20 mouse cellular contexts compared by ENCODE assay signal in the genomic region with DNA sequence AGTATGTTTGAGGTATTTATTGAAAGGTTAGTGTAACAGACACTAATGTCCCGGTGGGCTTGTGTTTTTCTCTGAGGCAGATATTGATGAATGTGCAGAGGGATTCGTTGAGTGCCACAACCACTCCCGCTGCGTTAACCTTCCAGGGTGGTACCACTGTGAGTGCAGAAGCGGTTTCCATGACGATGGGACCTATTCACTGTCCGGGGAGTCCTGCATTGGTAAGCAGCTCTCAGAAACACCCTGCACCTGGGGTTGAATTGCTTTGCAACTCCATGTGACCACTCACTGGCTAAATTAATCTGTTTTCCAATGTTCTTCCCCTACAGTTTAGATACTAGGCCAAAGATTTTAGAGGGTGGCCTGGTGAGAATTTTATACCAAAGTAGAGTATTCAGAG.
DNase-seq lines count a peak whose midpoint lies in the region; ATAC-seq and TF ChIP-seq lines count a peak whose summit lies in the region.
"Had no signal": no experiment of that assay in that cellular context is flagged by ENCODE, and none has a peak within 500 bp of the region (broad histone marks: within the 10 kb centered on the region; RNA-seq: fewer than 3 reads in every experiment).

No protein-coding gene starts in this region.

- DNase-seq in hindbrain, embryonic 11.5 days (ENCODE audit: low spot score): peak; percentile 44
- DNase-seq in hindbrain, postnatal 0 days (ENCODE audit: low spot score): no peak
- peak; percentile 8 for DNase-seq in embryo, embryonic 9.5 days (ENCODE audit: extremely low spot score)
- DNase-seq in forebrain, postnatal 0 days: no peak
- peak; percentile 6 for DNase-seq in midbrain, postnatal 0 days (ENCODE audit: low spot score)
- no peak for DNase-seq in frontal cortex, postnatal 10 days (ENCODE audit: low spot score in 2 of 2)
- no peak for DNase-seq in lung, postnatal 36 days
- DNase-seq in gastrocnemius, postnatal 36 days: no peak
- DNase-seq: adrenal gland, postnatal 10 days; cerebellum, postnatal 25 days; gastrocnemius, postnatal 10 days; kidney, adult 11 months; kidney, postnatal 25 days; layer of hippocampus, postnatal 36 days; left cerebral cortex, postnatal 4 days had no signal

- 18% methylated on average over 7 of the region's 7 CpGs for WGBS in hindbrain, embryonic 11.5 days
- 21% methylated on average over 7 of the region's 7 CpGs for WGBS in hindbrain, postnatal 0 days
- 16% methylated on average over 7 of the region's 7 CpGs for WGBS in forebrain, postnatal 0 days
- 17% methylated on average over 7 of the region's 7 CpGs for WGBS in midbrain, postnatal 0 days

- H3K4me3 ChIP-seq in hindbrain, embryonic 11.5 days (ENCODE audit: low read depth, low read length): no peak overlapping the region
- H3K4me3 ChIP-seq in hindbrain, postnatal 0 days (ENCODE audit: low read length): no peak overlapping the region
- no peak overlapping the region for H3K4me3 ChIP-seq in forebrain, postnatal 0 days (ENCODE audit: low read depth, low read length)
- no peak overlapping the region for H3K4me3 ChIP-seq in midbrain, postnatal 0 days (ENCODE audit: low read depth, low read length)
- H3K4me3 ChIP-seq: heart, embryonic 10.5 days; liver, embryonic 12.5 days had no signal

- intact Hi-C loops in gastrocnemius, postnatal 36 days (cut with DNase I): no loop called here

- H3K4me2 ChIP-seq in hindbrain, embryonic 11.5 days (replicated peaks; ENCODE audit: low read depth, low read length): no peak overlapping the region
- H3K4me2 ChIP-seq in hindbrain, postnatal 0 days (ENCODE audit: low read depth, low read length): no peak overlapping the region
- no peak overlapping the region for H3K4me2 ChIP-seq in forebrain, postnatal 0 days (ENCODE audit: low read depth)
- H3K4me2 ChIP-seq in midbrain, postnatal 0 days (ENCODE audit: low read depth, low read length, poor library complexity, severe bottlenecking): no peak overlapping the region
- H3K4me2 ChIP-seq: liver, embryonic 12.5 days had no signal

- H3K9me3 ChIP-seq in hindbrain, embryonic 11.5 days (ENCODE audit: control insufficient read depth, low read length): no peaks in the 10 kb centered on the region
- no peaks in the 10 kb centered on the region for H3K9me3 ChIP-seq in hindbrain, postnatal 0 days (ENCODE audit: low read length)
- no peaks in the 10 kb centered on the region for H3K9me3 ChIP-seq in forebrain, postnatal 0 days (ENCODE audit: low read length)
- H3K9me3 ChIP-seq in midbrain, postnatal 0 days (ENCODE audit: low read length): no peaks in the 10 kb centered on the region
- H3K9me3 ChIP-seq: heart, embryonic 10.5 days; liver, embryonic 12.5 days had no signal

- H3K4me1 ChIP-seq in hindbrain, embryonic 11.5 days (replicated peaks; ENCODE audit: control insufficient read depth, insufficient read depth, low read length): 0 out of 2 replicates have a peak, but pooled peaks cover 2% of the 10 kb centered on the region
- 0 out of 2 replicates have a peak, but pooled peaks cover 4% of the 10 kb centered on the region for H3K4me1 ChIP-seq in hindbrain, postnatal 0 days (ENCODE audit: insufficient read depth, low read length)
- H3K4me1 ChIP-seq in forebrain, postnatal 0 days (ENCODE audit: insufficient read depth): no peaks in the 10 kb centered on the region
- peaks cover 3% of the 10 kb centered on the region; the same call in 1 of the 2 replicates for H3K4me1 ChIP-seq in midbrain, postnatal 0 days (ENCODE audit: insufficient read depth, low read length)
- H3K4me1 ChIP-seq: heart, embryonic 10.5 days; liver, embryonic 12.5 days had no signal

- no peaks in the 10 kb centered on the region for H3K36me3 ChIP-seq in hindbrain, embryonic 11.5 days (ENCODE audit: control insufficient read depth, insufficient read depth, low read length)
- no peaks in the 10 kb centered on the region for H3K36me3 ChIP-seq in hindbrain, postnatal 0 days (ENCODE audit: insufficient read depth, low read length)
- H3K36me3 ChIP-seq in forebrain, postnatal 0 days (ENCODE audit: insufficient read depth): no peaks in the 10 kb centered on the region
- no peaks in the 10 kb centered on the region for H3K36me3 ChIP-seq in midbrain, postnatal 0 days (ENCODE audit: insufficient read depth, low read length)
- H3K36me3 ChIP-seq: heart, embryonic 10.5 days; liver, embryonic 12.5 days had no signal

- no peak overlapping the region for H3K9ac ChIP-seq in hindbrain, embryonic 11.5 days (ENCODE audit: low read depth, low read length)
- no peak overlapping the region for H3K9ac ChIP-seq in hindbrain, postnatal 0 days (replicated peaks; ENCODE audit: low read length)
- H3K9ac ChIP-seq in forebrain, postnatal 0 days: no peak overlapping the region
- H3K9ac ChIP-seq in midbrain, postnatal 0 days (replicated peaks; ENCODE audit: low read length, poor library complexity, severe bottlenecking): no peak overlapping the region
- H3K9ac ChIP-seq: liver, embryonic 12.5 days had no signal

- H3K27ac ChIP-seq in hindbrain, embryonic 11.5 days (ENCODE audit: low read depth, low read length): no peak overlapping the region
- H3K27ac ChIP-seq in hindbrain, postnatal 0 days: no peak overlapping the region
- H3K27ac ChIP-seq in forebrain, postnatal 0 days (ENCODE audit: low read depth, low read length): no peak overlapping the region
- no peak overlapping the region for H3K27ac ChIP-seq in midbrain, postnatal 0 days (ENCODE audit: low read depth, low read length)
- H3K27ac ChIP-seq: heart, embryonic 10.5 days; liver, embryonic 12.5 days had no signal

- no peak for TF ChIP-seq CTCF in hindbrain, postnatal 0 days (IDR thresholded peaks at IDR 0.05; ENCODE audit: low read depth)
- no peak for TF ChIP-seq CTCF in forebrain, postnatal 0 days (IDR thresholded peaks at IDR 0.05; ENCODE audit: low read depth)
- no peak for TF ChIP-seq CTCF in midbrain, postnatal 0 days (IDR thresholded peaks at IDR 0.05)

- ATAC-seq in hindbrain, embryonic 11.5 days (ENCODE audit: low FRiP score): peak; percentile 88
- no peak for ATAC-seq in hindbrain, postnatal 0 days
- peak; percentile 43; the same call in 1 of the 2 replicates for ATAC-seq in forebrain, postnatal 0 days
- ATAC-seq in midbrain, postnatal 0 days (ENCODE audit: low FRiP score): no peak
- ATAC-seq: liver, embryonic 12.5 days; lung, postnatal 0 days; Patski had no signal

- H3K27me3 ChIP-seq in hindbrain, embryonic 11.5 days (ENCODE audit: control insufficient read depth, insufficient read depth, low read length): no peaks in the 10 kb centered on the region
- no peaks in the 10 kb centered on the region for H3K27me3 ChIP-seq in hindbrain, postnatal 0 days (ENCODE audit: insufficient read depth, low read length)
- no peaks in the 10 kb centered on the region for H3K27me3 ChIP-seq in forebrain, postnatal 0 days (ENCODE audit: insufficient read depth, low read length)
- no peaks in the 10 kb centered on the region for H3K27me3 ChIP-seq in midbrain, postnatal 0 days (ENCODE audit: insufficient read depth, low read length)
- H3K27me3 ChIP-seq: CH12.LX; liver, embryonic 12.5 days; Patski had no signal

Comparison
In these comparisons a context has a peak if more than half of its experiments do, and no peak if none do; other contexts are left out.
1. ATAC-seq: peak in hindbrain, embryonic 11.5 days (single experiment) and forebrain, postnatal 0 days (single experiment); none in hindbrain, postnatal 0 days (single experiment) and midbrain, postnatal 0 days (single experiment).
2. DNase-seq: peak in hindbrain, embryonic 11.5 days (single experiment), embryo, embryonic 9.5 days (single experiment) and midbrain, postnatal 0 days (single experiment); none in hindbrain, postnatal 0 days (single experiment), forebrain, postnatal 0 days (single experiment), frontal cortex, postnatal 10 days (0 of 2), lung, postnatal 36 days (single experiment) and gastrocnemius, postnatal 36 days (0 of 2).